Mouse (Mus musculus) thymus, postnatal 10 days (tissue): ENCODE measurements around the gene Ifit1bl1.
"Not testable (repeated sequence)": the region's sequence is repeated elsewhere in the genome, so short reads cannot be mapped to it uniquely, and the experiment has no call there.

Experiments used
- DNase-seq, 2 experiments: peaks; one replicate each; pipeline ENCODE4 v3.0.0; 2021; ENCODE audit warnings: low spot score in 2 of 2

The Ifit1bl1 gene

GRCm38 (mm10) chr19:34588959-34589358 lies 12.8 kb downstream of the Ifit1bl1 start:
- DNase-seq = no peak

- DNase-seq = not testable (repeated sequence)
Observed at GRCm38 (mm10) chr19:34587898-34588692, 13.7 kb downstream of the Ifit1bl1 start.

GRCm38 (mm10) chr19:34585740-34586458 lies 15.9 kb downstream of the Ifit1bl1 start:
- DNase-seq = not testable (repeated sequence)

GRCm38 (mm10) chr19:34583126-34583766 lies 18.5 kb downstream of the Ifit1bl1 start, which contains the start of gene Ifit3:
Ifit3 (plus strand) TSS chr19:34583531.
- not testable (repeated sequence) for DNase-seq

- DNase-seq = not testable (repeated sequence)
Observed at GRCm38 (mm10) chr19:34582696-34583095, 19.1 kb downstream of the Ifit1bl1 start.

- DNase-seq = no peak
Observed at GRCm38 (mm10) chr19:34577121-34577520, 24.6 kb downstream of the Ifit1bl1 start.

- no peak for DNase-seq
Observed at GRCm38 (mm10) chr19:34573650-34574049, 28.1 kb downstream of the Ifit1bl1 start.

- no peak for DNase-seq
Observed at GRCm38 (mm10) chr19:34571080-34571479, 30.7 kb downstream of the Ifit1bl1 start.

GRCm38 (mm10) chr19:34569896-34570476 lies 31.8 kb downstream of the Ifit1bl1 start:
- DNase-seq = no peak

GRCm38 (mm10) chr19:34568988-34569895 lies 32.5 kb downstream of the Ifit1bl1 start:
- DNase-seq = no peak

GRCm38 (mm10) chr19:34566178-34566784 lies 35.5 kb downstream of the Ifit1bl1 start:
- DNase-seq = no peak

GRCm38 (mm10) chr19:34562556-34562955 lies 39.2 kb downstream of the Ifit1bl1 start:
- no peak for DNase-seq

- no peak for DNase-seq
Observed at GRCm38 (mm10) chr19:34556621-34557020, 45.1 kb downstream of the Ifit1bl1 start.

- DNase-seq = no peak
Observed at GRCm38 (mm10) chr19:34554061-34554460, 47.7 kb downstream of the Ifit1bl1 start.

GRCm38 (mm10) chr19:34553522-34553921 lies 48.2 kb downstream of the Ifit1bl1 start:
- DNase-seq = no peak

- no peak for DNase-seq
Observed at GRCm38 (mm10) chr19:34553021-34553420, 48.7 kb downstream of the Ifit1bl1 start.

- DNase-seq = peak in 1 of 2 experiments; percentile 28
Observed at GRCm38 (mm10) chr19:34551981-34552380, 49.8 kb downstream of the Ifit1bl1 start.

- DNase-seq = peak; percentile 74 to 75
Observed at GRCm38 (mm10) chr19:34550534-34551223, 51.1 kb downstream of the Ifit1bl1 start, which contains the start of gene Ifit2. Ifit2 (plus strand) TSS chr19:34550694.

GRCm38 (mm10) chr19:34550205-34550533 lies 51.6 kb downstream of the Ifit1bl1 start:
- DNase-seq = no peak

- DNase-seq = peak; percentile 74 to 89
Observed at GRCm38 (mm10) chr19:34547976-34548375, 53.8 kb downstream of the Ifit1bl1 start.
